7 mouse cellular contexts compared by ENCODE assay signal in genomic region chr11:60185396-60186231, GRCm38 (mm10). TPM values are rescaled to one million over a fixed set of nuclear protein-coding genes. Genes with fewer than 3 reads are reported as not detected.
DNase-seq lines count a peak whose midpoint lies in the region; ATAC-seq and TF ChIP-seq lines count a peak whose summit lies in the region.

No protein-coding gene starts in this region.

- ATAC-seq in stomach, embryonic 14.5 days (ENCODE audit: insufficient number of reproducible peaks, insufficient read depth, low FRiP score, low read depth) = no peak
- no peak for ATAC-seq in stomach, postnatal 0 days (ENCODE audit: low FRiP score, low TSS enrichment)
- ATAC-seq in embryonic facial prominence, embryonic 13.5 days (ENCODE audit: insufficient number of reproducible peaks, insufficient read depth, low FRiP score, low TSS enrichment, low read depth) = no peak
- ATAC-seq in megakaryocyte progenitor cell, adult 5-6 weeks (replicated peaks; ENCODE audit: poor library complexity) = peak; percentile 81

- H3K4me1 ChIP-seq in stomach, embryonic 14.5 days (ENCODE audit: control insufficient read depth, insufficient read depth, low read length) = peaks cover 43% of the 10 kb centered on the region
- H3K4me1 ChIP-seq in stomach, postnatal 0 days (replicated peaks; ENCODE audit: control insufficient read depth, insufficient read depth) = peaks cover 20% of the 10 kb centered on the region
- H3K4me1 ChIP-seq in embryonic facial prominence, embryonic 13.5 days = peaks cover 56% of the 10 kb centered on the region

- 73% methylated on average over 20 of the region's 20 CpGs for WGBS in stomach, embryonic 14.5 days
- 63% methylated on average over 20 of the region's 20 CpGs for WGBS in stomach, postnatal 0 days
- WGBS in embryonic facial prominence, embryonic 13.5 days = 77% methylated on average over 20 of the region's 20 CpGs

- no peak overlapping the region for H3K4me2 ChIP-seq in stomach, embryonic 14.5 days (replicated peaks; ENCODE audit: low read depth, low read length)
- H3K4me2 ChIP-seq in stomach, postnatal 0 days (replicated peaks; ENCODE audit: low read depth) = no peak overlapping the region
- H3K4me2 ChIP-seq in embryonic facial prominence, embryonic 13.5 days = no peak overlapping the region

- H3K27me3 ChIP-seq in stomach, embryonic 14.5 days (ENCODE audit: control insufficient read depth, insufficient read depth, low read length) = no peaks in the 10 kb centered on the region
- H3K27me3 ChIP-seq in stomach, postnatal 0 days (ENCODE audit: control insufficient read depth, insufficient read depth, low read length) = no peaks in the 10 kb centered on the region
- H3K27me3 ChIP-seq in embryonic facial prominence, embryonic 13.5 days = no peaks in the 10 kb centered on the region

- no peak for TF ChIP-seq EP300 in stomach, postnatal 0 days (optimal IDR thresholded peaks at IDR 0.05)

- H3K27ac ChIP-seq in stomach, embryonic 14.5 days (ENCODE audit: low read length) = 0 out of 2 replicates have a peak overlapping the region, but pooled peaks have one; percentile 2
- H3K27ac ChIP-seq in stomach, postnatal 0 days (replicated peaks) = no peak overlapping the region
- peak overlapping the region; percentile 62; the same call in 1 of the 2 replicates for H3K27ac ChIP-seq in embryonic facial prominence, embryonic 13.5 days

- no peak overlapping the region for H3K9ac ChIP-seq in stomach, embryonic 14.5 days (replicated peaks; ENCODE audit: low read depth, low read length)
- no peak overlapping the region for H3K9ac ChIP-seq in stomach, postnatal 0 days (ENCODE audit: low read length)
- H3K9ac ChIP-seq in embryonic facial prominence, embryonic 13.5 days = no peak overlapping the region

- no peak overlapping the region for H3K4me3 ChIP-seq in stomach, embryonic 14.5 days (ENCODE audit: low read depth, low read length)
- no peak overlapping the region for H3K4me3 ChIP-seq in stomach, postnatal 0 days (ENCODE audit: low read depth, low read length)
- H3K4me3 ChIP-seq in embryonic facial prominence, embryonic 13.5 days = no peak overlapping the region

- H3K36me3 ChIP-seq in stomach, embryonic 14.5 days (ENCODE audit: control insufficient read depth, insufficient read depth, low read length) = peaks cover 56% of the 10 kb centered on the region
- H3K36me3 ChIP-seq in stomach, postnatal 0 days (ENCODE audit: control insufficient read depth, insufficient read depth, low read length) = peaks cover 34% of the 10 kb centered on the region
- H3K36me3 ChIP-seq in embryonic facial prominence, embryonic 13.5 days = peaks cover 61% of the 10 kb centered on the region

- no peak for DNase-seq in stomach, postnatal 0 days (ENCODE audit: low spot score)
- peak; percentile 66 for DNase-seq in layer of hippocampus, adult 9-11 months
- DNase-seq in thymus, postnatal 4 days = peak; percentile 74
- no peak for DNase-seq in right cerebral cortex, postnatal 36 days (ENCODE audit: low spot score in 2 of 2)

- no peak for TF ChIP-seq CTCF in stomach, postnatal 0 days (IDR thresholded peaks at IDR 0.05; ENCODE audit: low read depth)

- H3K9me3 ChIP-seq in stomach, embryonic 14.5 days (ENCODE audit: control insufficient read depth, low read depth, low read length) = no peaks in the 10 kb centered on the region
- H3K9me3 ChIP-seq in stomach, postnatal 0 days (ENCODE audit: control insufficient read depth, low read length) = no peaks in the 10 kb centered on the region
- no peaks in the 10 kb centered on the region for H3K9me3 ChIP-seq in embryonic facial prominence, embryonic 13.5 days

RNA-seq across cellular contexts. Expression of gene Srebf1, which starts 36.8 kb away (rescaled TPM):
- 70.9 and 72.6 TPM in 2 replicates for polyA plus RNA-seq in stomach, embryonic 14.5 days (2014; fragmentation: Nextera tagmentation; extraction: Ambion mirVana)
- polyA plus RNA-seq in stomach, postnatal 0 days (2015; fragmentation: Nextera tagmentation; extraction: Ambion mirVana) = 44.7 and 47.9 TPM in 2 replicates
- 59.1 and 61.9 TPM in 2 replicates for polyA plus RNA-seq in embryonic facial prominence, embryonic 13.5 days (2015; fragmentation: Nextera tagmentation; extraction: Ambion mirVana)
- total RNA-seq in megakaryocyte progenitor cell, adult 5-6 weeks (2015) = 20.9 and 23.3 TPM in 2 replicates
- 20.6 and 29.3 TPM in 2 replicates for total RNA-seq in megakaryocyte progenitor cell, adult 5-6 weeks (2017)

Comparison
In these comparisons a context has a peak if more than half of its experiments do, and no peak if none do; other contexts are left out.
1. DNase-seq: peak in layer of hippocampus, adult 9-11 months (single experiment) and thymus, postnatal 4 days (single experiment); none in stomach, postnatal 0 days (single experiment) and right cerebral cortex, postnatal 36 days (0 of 2).